ENCODE assay signal across 7 mouse cellular contexts in the genomic region with DNA sequence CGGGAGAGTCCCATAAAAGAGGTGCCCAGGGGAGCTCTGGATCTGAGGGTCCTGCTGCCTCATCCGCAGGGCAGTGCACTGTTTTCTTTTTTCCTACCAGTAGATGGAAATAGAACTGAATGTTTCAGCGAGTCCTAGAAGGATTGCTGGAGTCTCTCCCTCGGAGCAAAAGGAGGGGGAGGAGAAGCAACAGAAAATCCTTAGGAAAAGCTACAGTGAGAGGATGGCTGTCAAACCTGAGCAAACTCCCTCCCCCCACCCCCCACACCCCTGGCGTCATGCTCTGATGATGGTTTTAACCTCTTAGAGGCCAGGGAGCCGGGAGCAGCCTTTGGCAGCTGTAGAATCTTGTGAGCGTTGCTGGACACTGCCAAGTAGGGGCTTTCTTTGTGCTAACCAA.
DNase-seq lines count a peak whose midpoint lies in the region; ATAC-seq and TF ChIP-seq lines count a peak whose summit lies in the region.

No protein-coding gene starts in this region.

- peak; percentile 60 for TF ChIP-seq CTCF in intestine, postnatal 0 days (IDR thresholded peaks at IDR 0.05; ENCODE audit: low read depth)

- WGBS in lung, embryonic 16.5 days: 16% methylated on average over 7 of the region's 7 CpGs
- WGBS in forebrain, embryonic 15.5 days: 11% methylated on average over 7 of the region's 7 CpGs
- 23% methylated on average over 7 of the region's 7 CpGs for WGBS in intestine, postnatal 0 days

- no peak overlapping the region for H3K4me3 ChIP-seq in lung, embryonic 16.5 days (ENCODE audit: low read length)
- H3K4me3 ChIP-seq in forebrain, embryonic 15.5 days: no peak overlapping the region
- no peak overlapping the region for H3K4me3 ChIP-seq in intestine, postnatal 0 days (ENCODE audit: low read depth, low read length)

- no peak for DNase-seq in lung, postnatal 25 days (ENCODE audit: low spot score)
- DNase-seq in telencephalon, adult 2 months (ENCODE audit: low read depth, low spot score): peak; percentile 16
- DNase-seq in adrenal gland, adult 18-20 months (ENCODE audit: low spot score in 2 of 2): no peak
- no peak for DNase-seq in urinary bladder, adult 18-20 months (ENCODE audit: low spot score in 2 of 2)

- H3K27me3 ChIP-seq in lung, embryonic 16.5 days (ENCODE audit: control insufficient read depth, insufficient read depth, low read depth, low read length): no peaks in the 10 kb centered on the region
- H3K27me3 ChIP-seq in forebrain, embryonic 15.5 days: no peaks in the 10 kb centered on the region
- H3K27me3 ChIP-seq in intestine, postnatal 0 days (replicated peaks; ENCODE audit: control insufficient read depth, insufficient read depth, low read length): no peaks in the 10 kb centered on the region

- no peak overlapping the region for H3K9ac ChIP-seq in lung, embryonic 16.5 days (ENCODE audit: low read length)
- peak overlapping the region; percentile 19; the same call in 1 of the 2 replicates for H3K9ac ChIP-seq in forebrain, embryonic 15.5 days (replicated peaks)
- H3K9ac ChIP-seq in intestine, postnatal 0 days (ENCODE audit: low read depth, low read length): no peak overlapping the region

- peak overlapping the region; percentile 12; the same call in 1 of the 2 replicates for H3K4me2 ChIP-seq in lung, embryonic 16.5 days (ENCODE audit: low read depth, low read length)
- H3K4me2 ChIP-seq in forebrain, embryonic 15.5 days (replicated peaks): peak overlapping the region; percentile 24; the same call in 1 of the 2 replicates
- no peak overlapping the region for H3K4me2 ChIP-seq in intestine, postnatal 0 days (replicated peaks; ENCODE audit: low read depth)

- peak; percentile 66 for ATAC-seq in lung, embryonic 16.5 days (ENCODE audit: low read depth)
- ATAC-seq in forebrain, embryonic 15.5 days (replicated peaks): peak; percentile 58
- no peak for ATAC-seq in intestine, postnatal 0 days

- no peaks in the 10 kb centered on the region for H3K36me3 ChIP-seq in lung, embryonic 16.5 days (ENCODE audit: control insufficient read depth, insufficient read depth, low read length)
- no peaks in the 10 kb centered on the region for H3K36me3 ChIP-seq in forebrain, embryonic 15.5 days
- no peaks in the 10 kb centered on the region for H3K36me3 ChIP-seq in intestine, postnatal 0 days (ENCODE audit: control insufficient read depth, insufficient read depth)

- H3K4me1 ChIP-seq in lung, embryonic 16.5 days (replicated peaks; ENCODE audit: control insufficient read depth, insufficient read depth, low read length): 0 out of 2 replicates have a peak, but pooled peaks cover 2% of the 10 kb centered on the region
- H3K4me1 ChIP-seq in forebrain, embryonic 15.5 days: peaks cover 13% of the 10 kb centered on the region
- H3K4me1 ChIP-seq in intestine, postnatal 0 days (replicated peaks; ENCODE audit: control insufficient read depth, insufficient read depth, low read length): no peaks in the 10 kb centered on the region

- no peaks in the 10 kb centered on the region for H3K9me3 ChIP-seq in lung, embryonic 16.5 days (ENCODE audit: control insufficient read depth, low read length)
- H3K9me3 ChIP-seq in forebrain, embryonic 15.5 days: no peaks in the 10 kb centered on the region
- H3K9me3 ChIP-seq in intestine, postnatal 0 days (ENCODE audit: control insufficient read depth): no peaks in the 10 kb centered on the region

- H3K27ac ChIP-seq in lung, embryonic 16.5 days (ENCODE audit: low read length): no peak overlapping the region
- no peak overlapping the region for H3K27ac ChIP-seq in forebrain, embryonic 15.5 days (replicated peaks)
- no peak overlapping the region for H3K27ac ChIP-seq in intestine, postnatal 0 days (ENCODE audit: low read depth, low read length)
